Mouse (Mus musculus): Measurements from ENCODE around the gene Slc29a1.

DNA sequence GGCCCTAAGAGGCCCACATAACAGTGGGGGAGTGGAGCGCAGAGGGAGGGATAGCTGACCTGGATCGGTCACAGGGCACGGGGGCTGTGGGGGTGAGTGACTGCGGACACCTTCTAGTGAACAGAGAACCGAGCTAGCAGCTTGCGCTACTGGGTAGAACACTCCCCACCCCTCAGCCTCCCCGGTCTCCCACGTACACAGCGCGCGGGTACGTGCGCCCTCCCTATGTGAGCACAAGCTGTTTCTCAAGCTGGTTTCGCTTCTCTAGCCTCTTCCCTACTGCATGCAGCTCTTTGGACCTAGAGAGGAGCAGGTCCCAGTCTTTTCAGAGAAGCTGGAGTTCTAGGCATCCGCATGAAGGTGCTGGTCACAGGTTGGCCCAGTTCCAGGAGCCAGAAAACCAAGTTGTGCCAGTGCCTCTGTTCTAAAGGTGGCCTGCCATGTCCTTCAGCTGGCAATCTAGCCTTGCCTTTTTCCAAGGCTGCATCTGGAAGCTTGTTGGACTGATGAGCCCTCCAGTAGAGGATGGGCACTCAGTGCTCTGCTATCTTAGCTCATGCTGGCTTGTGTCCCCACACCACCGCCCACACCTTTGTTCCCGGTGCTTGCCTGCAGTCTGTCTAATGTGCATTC lies 25.2 kb downstream of the Slc29a1 start:
- no peak for TF ChIP-seq HCFC1 (IDR thresholded peaks at IDR 0.05; ENCODE audit: borderline replicate concordance, insufficient read depth, low read length)
- no peak for TF ChIP-seq MAFK (IDR thresholded peaks at IDR 0.05; ENCODE audit: insufficient read depth, low read depth, low read length)
- no peak for TF ChIP-seq ZC3H11A (IDR thresholded peaks at IDR 0.05; ENCODE audit: borderline replicate concordance, low read depth, low read length)

Measured in ES-E14 (cell line).